Mouse (Mus musculus): ENCODE results near the gene Pigyl. TPM values are rescaled to one million over a fixed set of nuclear protein-coding genes. Genes with fewer than 3 reads are reported as not detected.

Pigyl gene
- total RNA-seq, 2 experiments from 2014 or later = 46.4 to 54.9 TPM

DNA sequence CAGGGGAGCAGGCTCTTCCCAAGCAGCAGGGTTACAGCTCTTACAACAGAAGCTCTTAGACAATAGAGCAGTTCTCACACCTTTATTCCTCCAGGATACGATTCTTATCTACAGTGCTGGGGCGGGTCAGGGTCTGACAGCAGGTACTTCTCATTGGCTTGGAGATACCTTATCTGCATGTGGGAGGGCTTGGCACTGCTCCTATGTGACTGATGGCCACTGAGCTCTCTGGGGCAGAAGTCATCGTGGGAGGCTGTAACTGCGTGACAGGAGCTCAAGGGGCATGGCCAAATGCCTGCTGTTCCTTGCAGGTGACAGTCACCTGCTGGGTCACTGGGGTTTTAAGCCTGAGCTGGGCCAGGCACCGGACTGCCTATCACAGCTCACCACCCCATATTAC, 39.8 kb downstream of the Pigyl start:
- DNase-seq = no peak

Small RNAs within 50 kb of the gene (microRNA-seq; reads per million reads assigned to microRNA genes)
- not detected for gene Mir7084

Other genes with a start within 250 kb of the Pigyl start
- 10 to 100 TPM; 37.2 to 45.4 TPM for gene Rab3d, start 238.7 kb upstream of the Pigyl start, total RNA-seq (2021)
- gene Ccdc159, start 229.4 kb upstream of the Pigyl start, total RNA-seq (2021) = 1 to 10 TPM; 5.6 to 8.8 TPM
- 100 to 1,000 TPM; 182 to 187 TPM for gene Tmem205, start 229.3 kb upstream of the Pigyl start, total RNA-seq (2021)
- gene Plppr2, start 219.8 kb upstream of the Pigyl start, total RNA-seq (2021) = 10 to 100 TPM; 21.9 to 22.3 TPM
- 10 to 100 TPM; 11.9 to 15.1 TPM for gene Swsap1, start 201.1 kb upstream of the Pigyl start, total RNA-seq (2021)
- 1 to 10 TPM; 7.0 to 9.1 TPM for gene Epor, start 193.3 kb upstream of the Pigyl start, total RNA-seq (2021)
- gene Rgl3, start 167.4 kb upstream of the Pigyl start, total RNA-seq (2021) = 10 to 100 TPM; 16.2 to 23.0 TPM
- under 1 TPM; 0.39 to 1.00 TPM for gene Ccdc151, start 154.2 kb upstream of the Pigyl start, total RNA-seq (2021)
- gene Prkcsh, start 154.0 kb upstream of the Pigyl start, total RNA-seq (2021) = 100 to 1,000 TPM; 116 to 119 TPM
- 1 to 10 TPM; 1.8 to 4.6 TPM for gene Elavl3, start 104.8 kb upstream of the Pigyl start, total RNA-seq (2021)
- gene Gm49318, start 85.6 kb upstream of the Pigyl start, total RNA-seq (2021) = not detected
- 10 to 100 TPM in 1 of 2 experiments, 1 to 10 TPM in 1; 9.7 to 11.8 TPM for gene Zfp653, start 85.5 kb upstream of the Pigyl start, total RNA-seq (2021)
- gene Ecsit, start 71.4 kb upstream of the Pigyl start, total RNA-seq (2021) = 10 to 100 TPM; 70.8 to 78.5 TPM
- gene Cnn1, start 57.6 kb upstream of the Pigyl start, total RNA-seq (2021) = 10 to 100 TPM in 1 of 2 experiments, 1 to 10 TPM in 1; 1.4 to 12.9 TPM
- gene Elof1, start 39.7 kb upstream of the Pigyl start, total RNA-seq (2021) = 10 to 100 TPM; 80.6 to 88.5 TPM
- 10 to 100 TPM; 28.0 to 74.3 TPM for gene Acp5, start 21.1 kb upstream of the Pigyl start, total RNA-seq (2021)
- 1 to 10 TPM in 1 of 2 experiments, under 1 TPM in 1; 0.78 to 1.7 TPM for gene Zfp872, start 31.2 kb downstream of the Pigyl start, total RNA-seq (2021)
- gene Zfp809, start 68.9 kb downstream of the Pigyl start, total RNA-seq (2021) = 10 to 100 TPM; 30.4 to 37.4 TPM
- 1 to 10 TPM in 1 of 2 experiments, under 1 TPM in 1; 0.90 to 1.3 TPM for gene Zfp599, start 103.0 kb downstream of the Pigyl start, total RNA-seq (2021)
- gene Zfp810, start 150.8 kb downstream of the Pigyl start, total RNA-seq (2021) = 10 to 100 TPM in 1 of 2 experiments, 1 to 10 TPM in 1; 9.2 to 12.4 TPM
- 10 to 100 TPM; 15.8 to 19.8 TPM for gene Anln, start 232.3 kb downstream of the Pigyl start, total RNA-seq (2021)

Measured in adrenal gland, postnatal 10 days (tissue).